Mouse (Mus musculus): ENCODE results near the gene Tiprl. TPM values are rescaled to one million over a fixed set of nuclear protein-coding genes. Genes with fewer than 3 reads are reported as not detected.

The Tiprl gene
- total RNA-seq (2014; rRNA removed) (14.7 and 20.7 TPM in 2 replicates), polyA plus RNA-seq (2012; rRNA removed) (12.2 and 12.7 TPM in 2 replicates)

GRCm38 (mm10) chr1:165236321-165237298 is at the start of gene Tiprl:
Gene Tiprl (minus strand): TSS chr1:165236996.
- peaks cover 10% of the 10 kb centered on the region for H3K4me1 ChIP-seq (ENCODE audit: control insufficient read depth, insufficient read depth, low read length)
- peak; percentile 89 for TF ChIP-seq POLR2A (IDR thresholded peaks at IDR 0.05; ENCODE audit: extremely low read depth, insufficient read depth, low read length)
- no peak for TF ChIP-seq CTCF (IDR thresholded peaks at IDR 0.05; ENCODE audit: low read depth, low read length)
- peak within 1 kb of the TSS; percentile 96 for H3K9ac ChIP-seq (ENCODE audit: low read depth, low read length)
- no peaks in the 10 kb centered on the region for H3K27me3 ChIP-seq (ENCODE audit: control insufficient read depth, insufficient read depth, low read length)
- peak; percentile 87 for DNase-seq (ENCODE audit: extremely low read depth, low read depth, low spot score)
- WGBS: under 1% methylated on average over 76 of the region's 76 CpGs
- peaks cover 12% of the 10 kb centered on the region; the same call in 1 of the 2 replicates for H3K79me2 ChIP-seq (ENCODE audit: control insufficient read depth, insufficient read depth, low read length)
- peak within 1 kb of the TSS; percentile 92 for H3K4me3 ChIP-seq (ENCODE audit: insufficient read depth, low read depth, low read length)
- no peaks in the 10 kb centered on the region for H3K36me3 ChIP-seq (ENCODE audit: control insufficient read depth, insufficient read depth, low read length)
- H3K27ac ChIP-seq (replicated peaks; ENCODE audit: insufficient read depth, low read depth, low read length): peak within 1 kb of the TSS; percentile 78

DNA sequence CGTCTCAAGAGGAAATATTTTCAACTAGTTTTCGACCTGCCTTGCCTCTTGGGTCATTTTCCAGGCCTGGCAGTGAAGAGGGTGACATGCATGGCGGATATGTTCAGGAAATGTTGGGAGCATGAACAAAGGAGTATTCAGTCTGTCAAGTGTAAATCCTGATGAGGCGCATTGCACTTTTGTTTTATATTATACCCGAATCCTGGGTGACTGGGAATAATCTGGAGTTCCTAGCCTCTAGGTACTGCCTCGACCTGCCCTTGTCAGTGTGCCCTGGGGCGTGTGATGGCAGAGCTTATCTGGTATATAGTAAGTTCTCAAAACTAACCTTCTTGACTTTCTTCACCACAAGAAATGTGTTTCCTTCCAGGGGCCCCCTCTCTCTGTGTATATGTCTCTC is 47.3 kb upstream of the Tiprl start:
- H3K79me2 ChIP-seq (ENCODE audit: control insufficient read depth, insufficient read depth, low read length): no peaks in the 10 kb centered on the region

DNA sequence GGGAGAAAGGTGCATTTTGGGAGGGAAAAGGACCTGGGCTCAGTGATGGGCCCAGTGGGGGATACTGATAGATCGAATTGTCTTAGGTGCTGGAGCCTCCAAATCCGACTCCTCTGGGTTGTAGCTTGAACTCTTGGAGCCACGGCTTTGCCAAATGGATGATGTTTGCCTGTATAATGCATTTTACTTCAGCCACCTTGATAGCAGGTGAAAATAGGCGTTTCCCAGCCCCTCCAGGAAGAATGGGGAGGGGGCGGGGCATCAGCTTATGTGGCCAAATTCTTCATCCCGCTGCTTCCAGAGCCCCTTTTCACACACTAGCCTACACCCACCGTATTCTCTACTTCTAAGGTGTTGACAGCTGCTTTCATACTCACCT is 46.2 kb upstream of the Tiprl start:
- H3K9ac ChIP-seq (ENCODE audit: low read depth, low read length): no peak overlapping the region
- H3K4me3 ChIP-seq (ENCODE audit: insufficient read depth, low read depth, low read length): no peak overlapping the region
- H3K36me3 ChIP-seq (ENCODE audit: control insufficient read depth, insufficient read depth, low read length): no peaks in the 10 kb centered on the region
- H3K4me1 ChIP-seq (ENCODE audit: control insufficient read depth, insufficient read depth, low read length): no peaks in the 10 kb centered on the region; the same call in 1 of the 2 replicates
- no peak for TF ChIP-seq POLR2A (IDR thresholded peaks at IDR 0.05; ENCODE audit: extremely low read depth, insufficient read depth, low read length)
- TF ChIP-seq CTCF (IDR thresholded peaks at IDR 0.05; ENCODE audit: low read depth, low read length): no peak
- WGBS: 32% methylated on average over 7 of the region's 7 CpGs
- H3K27ac ChIP-seq (replicated peaks; ENCODE audit: insufficient read depth, low read depth, low read length): no peak overlapping the region
- H3K79me2 ChIP-seq (ENCODE audit: control insufficient read depth, insufficient read depth, low read length): no peaks in the 10 kb centered on the region
- DNase-seq (ENCODE audit: extremely low read depth, low read depth, low spot score): no peak
- peaks cover 16% of the 10 kb centered on the region for H3K27me3 ChIP-seq (ENCODE audit: control insufficient read depth, insufficient read depth, low read length)

More for the DNA sequence above, 47.3 kb upstream of the Tiprl start:
- DNase-seq (ENCODE audit: extremely low read depth, low read depth, low spot score): no peak
- Histone ChIP-seq H3K27me3 (ENCODE audit: control insufficient read depth, insufficient read depth, low read length) (peaks cover 16% of the 10 kb centered on the region), H3K4me1 (ENCODE audit: control insufficient read depth, insufficient read depth, low read length) (no peaks in the 10 kb centered on the region; the same call in 1 of the 2 replicates), H3K9ac (ENCODE audit: low read depth, low read length) (no peak overlapping the region), H3K36me3 (ENCODE audit: control insufficient read depth, insufficient read depth, low read length) (no peaks in the 10 kb centered on the region), H3K4me3 (ENCODE audit: insufficient read depth, low read depth, low read length) (no peak overlapping the region), H3K27ac (replicated peaks; ENCODE audit: insufficient read depth, low read depth, low read length) (no peak overlapping the region)
- 83% methylated on average over 7 of the region's 7 CpGs for WGBS
- TF ChIP-seq POLR2A (IDR thresholded peaks at IDR 0.05; ENCODE audit: extremely low read depth, insufficient read depth, low read length) (no peak), CTCF (IDR thresholded peaks at IDR 0.05; ENCODE audit: low read depth, low read length) (no peak)

DNA sequence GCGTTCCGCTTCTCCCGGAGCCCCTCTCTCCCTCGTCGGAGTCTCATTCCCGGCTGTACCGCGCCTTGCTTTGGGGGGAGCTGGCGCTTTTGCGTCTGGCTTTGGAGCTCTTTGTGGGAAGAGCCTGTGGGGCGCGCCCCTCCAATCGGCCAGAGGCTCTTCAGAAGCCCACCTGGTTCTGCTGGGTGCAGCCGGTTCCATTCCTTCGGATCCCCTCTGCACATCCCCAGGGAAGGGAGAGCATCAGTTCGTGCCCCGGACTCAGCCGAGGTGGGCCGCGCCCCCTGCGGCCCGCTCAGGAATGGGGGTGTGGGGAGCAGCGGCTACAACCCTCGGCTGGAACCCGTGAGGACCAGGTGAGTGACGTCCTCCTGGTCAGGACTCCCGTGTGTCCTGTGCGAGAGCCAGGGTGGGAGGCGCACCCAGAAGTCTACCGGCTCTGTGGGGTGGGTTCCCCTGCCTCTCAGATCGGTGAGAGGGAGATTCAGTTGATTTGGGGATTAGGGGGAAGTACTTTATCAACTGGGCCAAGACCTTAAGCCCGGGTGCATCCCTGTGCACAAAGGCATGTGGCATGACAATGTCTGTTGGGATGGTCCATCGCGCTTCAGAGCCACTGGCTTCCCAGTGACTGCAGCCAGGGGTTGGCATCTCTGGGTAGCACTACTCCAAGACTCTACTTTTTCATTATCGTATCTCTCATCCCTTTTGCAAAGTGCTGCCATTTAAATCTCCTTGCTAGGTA is 45.6 kb upstream of the Tiprl start:
- Histone ChIP-seq H3K36me3 (ENCODE audit: control insufficient read depth, insufficient read depth, low read length) (no peaks in the 10 kb centered on the region), H3K79me2 (ENCODE audit: control insufficient read depth, insufficient read depth, low read length) (no peaks in the 10 kb centered on the region), H3K27ac (replicated peaks; ENCODE audit: insufficient read depth, low read depth, low read length) (no peak overlapping the region), H3K9ac (ENCODE audit: low read depth, low read length) (peak overlapping the region; percentile 58), H3K4me1 (ENCODE audit: control insufficient read depth, insufficient read depth, low read length) (no peaks in the 10 kb centered on the region; the same call in 1 of the 2 replicates), H3K27me3 (ENCODE audit: control insufficient read depth, insufficient read depth, low read length) (peaks cover 16% of the 10 kb centered on the region), H3K4me3 (ENCODE audit: insufficient read depth, low read depth, low read length) (peak overlapping the region; percentile 55)
- DNase-seq (ENCODE audit: extremely low read depth, low read depth, low spot score): no peak
- 6% methylated on average over 35 of the region's 35 CpGs for WGBS
- TF ChIP-seq CTCF (IDR thresholded peaks at IDR 0.05; ENCODE audit: low read depth, low read length) (no peak), POLR2A (IDR thresholded peaks at IDR 0.05; ENCODE audit: extremely low read depth, insufficient read depth, low read length) (no peak)

DNA sequence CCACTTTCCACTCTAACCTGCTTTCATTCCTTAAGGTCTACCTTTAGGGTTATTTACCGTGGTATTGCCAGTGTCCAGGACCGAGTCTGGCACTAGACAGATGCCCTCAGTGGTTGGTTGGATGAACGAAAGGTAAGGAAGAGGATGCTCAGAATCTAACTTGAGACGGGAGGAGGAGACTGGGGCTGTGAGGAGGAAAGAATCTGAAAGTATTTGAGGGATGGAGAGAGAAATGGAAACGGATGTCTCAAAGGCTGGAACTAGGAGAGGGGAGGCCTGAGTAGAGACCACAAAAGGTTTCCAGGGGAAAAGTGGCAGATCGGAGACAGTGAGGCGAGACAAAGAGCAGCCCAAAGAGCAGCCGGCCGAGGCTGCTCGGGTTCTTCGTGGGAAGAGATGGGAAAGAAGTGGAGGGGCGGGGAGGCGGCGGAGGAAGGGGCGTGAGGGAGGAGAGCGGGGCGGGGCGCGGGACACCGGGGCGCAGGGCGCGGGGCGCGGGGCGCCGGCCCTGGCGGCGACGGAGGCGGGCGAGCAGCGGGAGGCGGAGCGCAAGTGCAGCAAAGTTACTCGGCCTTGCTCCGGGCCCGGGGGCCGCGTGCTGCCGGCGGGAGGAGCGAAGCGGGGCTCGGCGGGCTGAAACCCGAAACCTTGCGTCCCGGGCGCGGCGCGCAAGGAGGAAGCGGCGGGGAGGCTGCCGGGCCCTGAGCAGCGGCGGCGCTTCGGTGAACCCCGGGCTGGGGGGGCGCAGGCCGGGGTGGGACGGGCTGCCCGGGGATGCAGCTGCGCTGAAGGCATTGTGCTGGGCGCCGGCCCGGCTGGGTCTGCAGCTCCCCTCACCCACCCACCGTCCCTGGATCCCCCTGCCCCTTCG is 44.8 kb upstream of the Tiprl start:
- no peak for DNase-seq (ENCODE audit: extremely low read depth, low read depth, low spot score)
- no peaks in the 10 kb centered on the region; the same call in 1 of the 2 replicates for H3K4me1 ChIP-seq (ENCODE audit: control insufficient read depth, insufficient read depth, low read length)
- H3K4me3 ChIP-seq (ENCODE audit: insufficient read depth, low read depth, low read length): peak overlapping the region; percentile 55
- peak overlapping the region; percentile 58 for H3K9ac ChIP-seq (ENCODE audit: low read depth, low read length)
- H3K27ac ChIP-seq (replicated peaks; ENCODE audit: insufficient read depth, low read depth, low read length): no peak overlapping the region
- H3K27me3 ChIP-seq (ENCODE audit: control insufficient read depth, insufficient read depth, low read length): peaks cover 16% of the 10 kb centered on the region
- no peaks in the 10 kb centered on the region for H3K79me2 ChIP-seq (ENCODE audit: control insufficient read depth, insufficient read depth, low read length)
- TF ChIP-seq CTCF (IDR thresholded peaks at IDR 0.05; ENCODE audit: low read depth, low read length): no peak
- TF ChIP-seq POLR2A (IDR thresholded peaks at IDR 0.05; ENCODE audit: extremely low read depth, insufficient read depth, low read length): no peak
- no peaks in the 10 kb centered on the region for H3K36me3 ChIP-seq (ENCODE audit: control insufficient read depth, insufficient read depth, low read length)
- 3% methylated on average over 41 of the region's 71 CpGs for WGBS

All from liver, adult 2 months (tissue).